Mouse (Mus musculus): ENCODE results near the gene Nek6. TPM values are rescaled to one million over a fixed set of nuclear protein-coding genes. Genes with fewer than 3 reads are reported as not detected.
A peak's percentile ranks its signal among the peaks of the same experiment; 100 is the strongest.

The Nek6 gene
- polyA plus RNA-seq, 1 experiment from 2014 or later: 47.6 TPM

GRCm38 (mm10) chr2:38515446-38515845, 4.0 kb downstream of the Nek6 start:
- Histone ChIP-seq H3K4me2 (ENCODE audit: low read depth, low read length) (no peak overlapping the region), H3K36me3 (ENCODE audit: control insufficient read depth, insufficient read depth) (no peaks in the 10 kb centered on the region), H3K9me3 (replicated peaks; ENCODE audit: control insufficient read depth, low read length) (no peaks in the 10 kb centered on the region), H3K27ac (ENCODE audit: low read length) (no peak overlapping the region), H3K9ac (ENCODE audit: low read depth, low read length) (no peak overlapping the region), H3K4me3 (ENCODE audit: low read depth, low read length) (no peak overlapping the region), H3K27me3 (ENCODE audit: control insufficient read depth, insufficient read depth, low read depth, low read length) (peaks cover 21% of the 10 kb centered on the region), H3K4me1 (ENCODE audit: control insufficient read depth, low read depth, low read length) (peaks cover 33% of the 10 kb centered on the region)
- WGBS (ENCODE audit: insufficient replicate concordance): 60% methylated on average over 6 of the region's 6 CpGs
- ATAC-seq (ENCODE audit: low read depth): no peak

DNA sequence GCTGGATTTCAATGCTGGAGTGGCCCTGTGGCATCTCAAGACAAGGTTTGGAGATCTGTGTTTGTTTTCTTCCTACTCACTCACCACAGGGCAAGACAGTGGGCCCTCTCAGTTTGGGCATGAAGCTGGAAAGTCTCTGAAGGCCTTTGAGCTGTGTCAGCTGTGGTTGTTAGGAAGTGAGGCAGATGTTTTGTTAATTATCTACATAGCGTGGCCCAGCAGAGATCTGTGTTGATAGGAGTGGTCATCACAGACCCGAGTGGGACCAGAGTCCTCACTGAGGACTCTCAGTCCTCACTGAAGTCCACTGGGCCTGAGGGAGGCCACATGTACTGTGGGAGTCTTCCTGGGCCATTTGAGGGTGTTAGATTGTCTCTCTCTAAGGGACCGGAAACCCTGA, 5.0 kb downstream of the Nek6 start:
- 52% methylated on average over 3 of the region's 3 CpGs for WGBS (ENCODE audit: insufficient replicate concordance)
- Histone ChIP-seq H3K27ac (ENCODE audit: low read length) (peak overlapping the region; percentile 9; the same call in 1 of the 2 replicates), H3K9ac (ENCODE audit: low read depth, low read length) (no peak overlapping the region)

GRCm38 (mm10) chr2:38517045-38517444, 5.6 kb downstream of the Nek6 start:
- 45% methylated on average over 6 of the region's 6 CpGs for WGBS (ENCODE audit: insufficient replicate concordance)
- no peak overlapping the region for H3K4me2 ChIP-seq (ENCODE audit: low read depth, low read length)
- ATAC-seq (ENCODE audit: low read depth): no peak
- H3K27me3 ChIP-seq (ENCODE audit: control insufficient read depth, insufficient read depth, low read depth, low read length): peaks cover 11% of the 10 kb centered on the region
- no peaks in the 10 kb centered on the region for H3K36me3 ChIP-seq (ENCODE audit: control insufficient read depth, insufficient read depth)
- no peak overlapping the region for H3K9ac ChIP-seq (ENCODE audit: low read depth, low read length)
- H3K4me1 ChIP-seq (ENCODE audit: control insufficient read depth, low read depth, low read length): peaks cover 28% of the 10 kb centered on the region
- H3K9me3 ChIP-seq (replicated peaks; ENCODE audit: control insufficient read depth, low read length): no peaks in the 10 kb centered on the region
- no peak overlapping the region for H3K27ac ChIP-seq (ENCODE audit: low read length)
- H3K4me3 ChIP-seq (ENCODE audit: low read depth, low read length): no peak overlapping the region

More for the DNA sequence above, 5.0 kb downstream of the Nek6 start:
- Histone ChIP-seq H3K27me3 (ENCODE audit: control insufficient read depth, insufficient read depth, low read depth, low read length) (peaks cover 16% of the 10 kb centered on the region), H3K4me3 (ENCODE audit: low read depth, low read length) (no peak overlapping the region), H3K4me1 (ENCODE audit: control insufficient read depth, low read depth, low read length) (peaks cover 30% of the 10 kb centered on the region), H3K36me3 (ENCODE audit: control insufficient read depth, insufficient read depth) (no peaks in the 10 kb centered on the region), H3K9me3 (replicated peaks; ENCODE audit: control insufficient read depth, low read length) (no peaks in the 10 kb centered on the region), H3K4me2 (ENCODE audit: low read depth, low read length) (no peak overlapping the region)
- no peak for ATAC-seq (ENCODE audit: low read depth)

- no peak for ATAC-seq (ENCODE audit: low read depth)
- 76% methylated on average over 5 of the region's 5 CpGs for WGBS (ENCODE audit: insufficient replicate concordance)
- H3K4me2 ChIP-seq (ENCODE audit: low read depth, low read length): no peak overlapping the region
- no peaks in the 10 kb centered on the region for H3K9me3 ChIP-seq (replicated peaks; ENCODE audit: control insufficient read depth, low read length)
- H3K4me1 ChIP-seq (ENCODE audit: control insufficient read depth, low read depth, low read length): peaks cover 29% of the 10 kb centered on the region
- H3K27me3 ChIP-seq (ENCODE audit: control insufficient read depth, insufficient read depth, low read depth, low read length): no peaks in the 10 kb centered on the region
- H3K27ac ChIP-seq (ENCODE audit: low read length): no peak overlapping the region
- no peak overlapping the region for H3K9ac ChIP-seq (ENCODE audit: low read depth, low read length)
- no peaks in the 10 kb centered on the region for H3K36me3 ChIP-seq (ENCODE audit: control insufficient read depth, insufficient read depth)
- H3K4me3 ChIP-seq (ENCODE audit: low read depth, low read length): no peak overlapping the region
Observed at GRCm38 (mm10) chr2:38518719-38519118, 7.3 kb downstream of the Nek6 start.

- Histone ChIP-seq H3K27me3 (ENCODE audit: control insufficient read depth, insufficient read depth, low read depth, low read length) (no peaks in the 10 kb centered on the region), H3K9ac (ENCODE audit: low read depth, low read length) (no peak overlapping the region), H3K4me1 (ENCODE audit: control insufficient read depth, low read depth, low read length) (peaks cover 31% of the 10 kb centered on the region), H3K9me3 (replicated peaks; ENCODE audit: control insufficient read depth, low read length) (no peaks in the 10 kb centered on the region), H3K4me2 (ENCODE audit: low read depth, low read length) (no peak overlapping the region), H3K27ac (ENCODE audit: low read length) (no peak overlapping the region), H3K4me3 (ENCODE audit: low read depth, low read length) (no peak overlapping the region), H3K36me3 (ENCODE audit: control insufficient read depth, insufficient read depth) (no peaks in the 10 kb centered on the region)
- no peak for ATAC-seq (ENCODE audit: low read depth)
- 46% methylated on average over 11 of the region's 11 CpGs for WGBS (ENCODE audit: insufficient replicate concordance)
Observed at GRCm38 (mm10) chr2:38519934-38520333, 8.5 kb downstream of the Nek6 start.

DNA sequence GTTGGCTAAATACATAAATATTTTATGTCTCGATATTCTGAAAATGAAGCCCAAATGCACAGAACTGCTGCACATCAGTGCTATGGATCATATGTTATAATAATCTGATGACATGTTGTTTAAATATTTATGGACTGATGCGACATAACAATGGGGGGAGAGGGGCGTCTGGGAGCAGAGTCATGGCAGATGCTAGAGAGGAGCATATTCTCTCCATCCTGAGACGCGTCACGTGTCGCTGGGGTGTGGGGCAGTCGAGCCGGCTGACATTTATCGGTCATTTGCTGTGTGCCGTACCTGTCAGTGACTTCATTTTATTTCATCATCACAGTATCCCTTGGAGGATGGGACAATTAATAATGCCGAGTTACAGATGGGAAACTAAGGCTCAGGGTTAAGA, 10.2 kb downstream of the Nek6 start:
- H3K27me3 ChIP-seq (ENCODE audit: control insufficient read depth, insufficient read depth, low read depth, low read length): no peaks in the 10 kb centered on the region
- H3K4me1 ChIP-seq (ENCODE audit: control insufficient read depth, low read depth, low read length): peaks cover 27% of the 10 kb centered on the region
- no peaks in the 10 kb centered on the region for H3K36me3 ChIP-seq (ENCODE audit: control insufficient read depth, insufficient read depth)
- no peak overlapping the region for H3K4me2 ChIP-seq (ENCODE audit: low read depth, low read length)
- no peak overlapping the region for H3K4me3 ChIP-seq (ENCODE audit: low read depth, low read length)
- WGBS (ENCODE audit: insufficient replicate concordance): 81% methylated on average over 12 of the region's 12 CpGs
- H3K27ac ChIP-seq (ENCODE audit: low read length): no peak overlapping the region
- no peak for ATAC-seq (ENCODE audit: low read depth)
- no peaks in the 10 kb centered on the region for H3K9me3 ChIP-seq (replicated peaks; ENCODE audit: control insufficient read depth, low read length)
- H3K9ac ChIP-seq (ENCODE audit: low read depth, low read length): no peak overlapping the region

DNA sequence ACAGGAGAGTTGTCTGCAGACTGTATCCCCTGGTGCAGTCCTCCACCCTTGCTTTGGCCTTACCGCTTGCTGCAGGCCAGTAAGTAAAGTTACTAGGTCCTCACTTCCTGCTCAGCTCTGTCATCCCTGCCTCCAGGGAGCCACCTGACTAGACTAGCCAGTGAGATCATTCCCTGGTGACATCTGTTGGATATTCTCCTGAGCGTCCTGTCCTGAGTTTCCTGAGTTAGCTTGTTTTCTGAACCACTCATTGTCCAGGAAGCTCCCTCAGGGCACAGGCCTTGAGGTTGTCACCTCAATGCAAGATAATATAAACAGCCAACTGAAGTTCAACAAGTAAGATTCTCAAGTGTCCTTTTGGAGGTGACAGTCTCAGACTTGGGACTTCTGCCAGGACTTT, 10.9 kb downstream of the Nek6 start:
- H3K27ac ChIP-seq (ENCODE audit: low read length): no peak overlapping the region
- no peaks in the 10 kb centered on the region for H3K27me3 ChIP-seq (ENCODE audit: control insufficient read depth, insufficient read depth, low read depth, low read length)
- H3K4me3 ChIP-seq (ENCODE audit: low read depth, low read length): no peak overlapping the region
- no peak overlapping the region for H3K9ac ChIP-seq (ENCODE audit: low read depth, low read length)
- 48% methylated on average over 2 of the region's 2 CpGs for WGBS (ENCODE audit: insufficient replicate concordance)
- no peaks in the 10 kb centered on the region for H3K36me3 ChIP-seq (ENCODE audit: control insufficient read depth, insufficient read depth)
- H3K4me1 ChIP-seq (ENCODE audit: control insufficient read depth, low read depth, low read length): peaks cover 25% of the 10 kb centered on the region
- ATAC-seq (ENCODE audit: low read depth): 0 out of 2 replicates have a peak, but pooled peaks have one; percentile 20
- H3K4me2 ChIP-seq (ENCODE audit: low read depth, low read length): no peak overlapping the region
- no peaks in the 10 kb centered on the region for H3K9me3 ChIP-seq (replicated peaks; ENCODE audit: control insufficient read depth, low read length)

- Histone ChIP-seq H3K4me2 (ENCODE audit: low read depth, low read length) (no peak overlapping the region), H3K9ac (ENCODE audit: low read depth, low read length) (no peak overlapping the region), H3K27me3 (ENCODE audit: control insufficient read depth, insufficient read depth, low read depth, low read length) (no peaks in the 10 kb centered on the region), H3K4me1 (ENCODE audit: control insufficient read depth, low read depth, low read length) (peaks cover 28% of the 10 kb centered on the region), H3K27ac (ENCODE audit: low read length) (no peak overlapping the region), H3K9me3 (replicated peaks; ENCODE audit: control insufficient read depth, low read length) (no peaks in the 10 kb centered on the region), H3K36me3 (ENCODE audit: control insufficient read depth, insufficient read depth) (no peaks in the 10 kb centered on the region), H3K4me3 (ENCODE audit: low read depth, low read length) (no peak overlapping the region)
- no peak for ATAC-seq (ENCODE audit: low read depth)
- WGBS (ENCODE audit: insufficient replicate concordance): 73% methylated on average over 10 of the region's 10 CpGs
Observed at GRCm38 (mm10) chr2:38523781-38524445, 12.5 kb downstream of the Nek6 start.

- 69% methylated on average over 3 of the region's 3 CpGs for WGBS (ENCODE audit: insufficient replicate concordance)
- H3K27ac ChIP-seq (ENCODE audit: low read length): no peak overlapping the region
- no peaks in the 10 kb centered on the region for H3K36me3 ChIP-seq (ENCODE audit: control insufficient read depth, insufficient read depth)
- H3K9me3 ChIP-seq (replicated peaks; ENCODE audit: control insufficient read depth, low read length): no peaks in the 10 kb centered on the region
- peaks cover 34% of the 10 kb centered on the region for H3K4me1 ChIP-seq (ENCODE audit: control insufficient read depth, low read depth, low read length)
- H3K9ac ChIP-seq (ENCODE audit: low read depth, low read length): no peak overlapping the region
- no peak overlapping the region for H3K4me3 ChIP-seq (ENCODE audit: low read depth, low read length)
- H3K4me2 ChIP-seq (ENCODE audit: low read depth, low read length): no peak overlapping the region
- 0 out of 2 replicates have a peak, but pooled peaks have one; percentile 12 for ATAC-seq (ENCODE audit: low read depth)
- H3K27me3 ChIP-seq (ENCODE audit: control insufficient read depth, insufficient read depth, low read depth, low read length): no peaks in the 10 kb centered on the region
Observed at GRCm38 (mm10) chr2:38525034-38525433, 13.6 kb downstream of the Nek6 start.
